Mouse (Mus musculus) adrenal gland, adult 10 weeks (tissue): ENCODE measurements around the gene Piwil1. TPM values are rescaled to one million over a fixed set of nuclear protein-coding genes. Genes with fewer than 3 reads are reported as not detected.

Experiments
- polyA plus RNA-seq: library from polyadenylated mRNA; stranded (reverse); fragments of 350-450 nt; fragmentation: Illumina TruSeq; extraction: RNeasy Lipid Tissue Mini Kit (QIAGEN cat#74804); gene quantifications from one replicate; pipeline ENCODE4 v1.2.3, GENCODE M21; 2014; ENCODE audit warnings: low read depth, low replicate concordance

Gene Piwil1
- polyA plus RNA-seq: not detected

DNA sequence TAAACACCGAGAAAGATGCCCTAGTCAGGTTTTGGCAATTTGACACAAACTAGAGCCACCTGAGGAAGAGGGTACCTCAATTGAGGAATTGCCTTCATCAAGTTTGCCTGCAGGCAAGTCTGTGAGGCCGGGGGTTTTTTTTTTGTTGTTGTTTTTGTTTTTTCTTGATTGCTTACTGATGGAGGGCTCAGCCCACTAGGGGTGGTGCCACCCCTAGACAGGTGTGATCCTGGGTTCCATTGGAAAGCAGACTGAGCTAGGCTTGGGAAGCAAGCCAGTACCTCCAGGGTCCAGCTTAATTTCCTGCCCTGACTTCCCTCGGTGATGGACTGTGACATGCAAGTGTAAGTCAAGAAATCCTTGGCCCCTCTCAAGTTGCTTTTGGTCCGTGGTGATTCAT is at the start of gene Piwil1:
Piwil1 (plus strand) TSS at position 301 of the 400 bp plus-strand sequence.

Other genes starting within 250 kb of the Piwil1 start
- gene Fzd10, start 101.7 kb upstream of the Piwil1 start, polyA plus RNA-seq: 0.17 TPM